Mouse (Mus musculus): ENCODE results near the gene Exoc6. TPM values are rescaled to one million over a fixed set of nuclear protein-coding genes. Genes with fewer than 3 reads are reported as not detected.
A peak's percentile ranks its signal among the peaks of the same experiment; 100 is the strongest.

Exoc6 gene
- polyA plus RNA-seq, 1 experiment from 2014 or later: 7.3 TPM

GRCm38 (mm10) chr19:37615039-37615630 is 64.9 kb downstream of the Exoc6 start:
- no peaks in the 10 kb centered on the region for H3K9me3 ChIP-seq (replicated peaks)
- no peaks in the 10 kb centered on the region for H3K27me3 ChIP-seq (ENCODE audit: low read depth, poor library complexity, severe bottlenecking)
- no peak for DNase-seq (ENCODE audit: low spot score)
- H3K36me3 ChIP-seq: no peaks in the 10 kb centered on the region
- H3K27ac ChIP-seq: no peak overlapping the region
- no peak overlapping the region for H3K4me3 ChIP-seq
- WGBS: 91% methylated on average over 4 of the region's 4 CpGs
- peaks cover 26% of the 10 kb centered on the region for H3K4me1 ChIP-seq

GRCm38 (mm10) chr19:37647994-37648393 is 97.8 kb downstream of the Exoc6 start:
- no peak overlapping the region for H3K4me3 ChIP-seq
- DNase-seq (ENCODE audit: low spot score): no peak
- H3K27me3 ChIP-seq (ENCODE audit: low read depth, poor library complexity, severe bottlenecking): no peaks in the 10 kb centered on the region
- 35% methylated on average over 2 of the region's 2 CpGs for WGBS
- H3K4me1 ChIP-seq: no peaks in the 10 kb centered on the region
- no peaks in the 10 kb centered on the region for H3K9me3 ChIP-seq (replicated peaks)
- no peaks in the 10 kb centered on the region for H3K36me3 ChIP-seq
- H3K27ac ChIP-seq: no peak overlapping the region

GRCm38 (mm10) chr19:37650526-37650925 is 100.3 kb downstream of the Exoc6 start:
- H3K4me3 ChIP-seq: no peak overlapping the region
- H3K9me3 ChIP-seq (replicated peaks): no peaks in the 10 kb centered on the region
- no peaks in the 10 kb centered on the region for H3K27me3 ChIP-seq (ENCODE audit: low read depth, poor library complexity, severe bottlenecking)
- no peak for DNase-seq (ENCODE audit: low spot score)
- no peaks in the 10 kb centered on the region for H3K36me3 ChIP-seq
- no peaks in the 10 kb centered on the region for H3K4me1 ChIP-seq
- WGBS: 80% methylated on average over 2 of the region's 2 CpGs
- no peak overlapping the region for H3K27ac ChIP-seq

- 47% methylated on average over 5 of the region's 5 CpGs for WGBS
- H3K4me3 ChIP-seq: no peak overlapping the region
- peaks cover 12% of the 10 kb centered on the region for H3K4me1 ChIP-seq
- DNase-seq (ENCODE audit: low spot score): no peak
- no peak overlapping the region for H3K27ac ChIP-seq
- H3K36me3 ChIP-seq: no peaks in the 10 kb centered on the region
- H3K27me3 ChIP-seq (ENCODE audit: low read depth, poor library complexity, severe bottlenecking): no peaks in the 10 kb centered on the region
- H3K9me3 ChIP-seq (replicated peaks): no peaks in the 10 kb centered on the region
Observed at GRCm38 (mm10) chr19:37654012-37654411, 103.8 kb downstream of the Exoc6 start.

- no peak for DNase-seq (ENCODE audit: low spot score)
- H3K4me3 ChIP-seq: no peak overlapping the region
- 4% methylated on average over 9 of the region's 9 CpGs for WGBS
Observed at GRCm38 (mm10) chr19:37656441-37656840, 106.2 kb downstream of the Exoc6 start.

GRCm38 (mm10) chr19:37665256-37665655 is 115.0 kb downstream of the Exoc6 start:
- H3K27ac ChIP-seq: no peak overlapping the region
- DNase-seq (ENCODE audit: low spot score): no peak
- no peaks in the 10 kb centered on the region for H3K27me3 ChIP-seq (ENCODE audit: low read depth, poor library complexity, severe bottlenecking)
- no peaks in the 10 kb centered on the region for H3K36me3 ChIP-seq
- no peak overlapping the region for H3K4me3 ChIP-seq
- no peaks in the 10 kb centered on the region for H3K4me1 ChIP-seq
- WGBS: 72% methylated on average over 6 of the region's 6 CpGs
- H3K9me3 ChIP-seq (replicated peaks): no peaks in the 10 kb centered on the region

More at GRCm38 (mm10) chr19:37656441-37656840, 106.2 kb downstream of the Exoc6 start:
- Histone ChIP-seq H3K27me3 (ENCODE audit: low read depth, poor library complexity, severe bottlenecking) (no peaks in the 10 kb centered on the region), H3K4me1 (peaks cover 12% of the 10 kb centered on the region), H3K9me3 (replicated peaks) (no peaks in the 10 kb centered on the region), H3K27ac (no peak overlapping the region), H3K36me3 (no peaks in the 10 kb centered on the region)

GRCm38 (mm10) chr19:37667855-37668594 is 117.8 kb downstream of the Exoc6 start:
- Histone ChIP-seq H3K27me3 (ENCODE audit: low read depth, poor library complexity, severe bottlenecking) (no peaks in the 10 kb centered on the region), H3K27ac (no peak overlapping the region), H3K9me3 (replicated peaks) (no peaks in the 10 kb centered on the region), H3K36me3 (no peaks in the 10 kb centered on the region), H3K4me1 (peaks cover 10% of the 10 kb centered on the region), H3K4me3 (no peak overlapping the region)
- 83% methylated on average over 13 of the region's 13 CpGs for whole genome bisulfite sequencing
- DNase-seq (ENCODE audit: low spot score): no peak

GRCm38 (mm10) chr19:37668657-37669056 is 118.4 kb downstream of the Exoc6 start:
- WGBS: 94% methylated on average over 5 of the region's 5 CpGs
- Histone ChIP-seq H3K27ac (no peak overlapping the region), H3K4me3 (no peak overlapping the region), H3K36me3 (no peaks in the 10 kb centered on the region), H3K27me3 (ENCODE audit: low read depth, poor library complexity, severe bottlenecking) (no peaks in the 10 kb centered on the region), H3K9me3 (replicated peaks) (no peaks in the 10 kb centered on the region), H3K4me1 (peaks cover 10% of the 10 kb centered on the region)
- DNase-seq (ENCODE audit: low spot score): no peak

GRCm38 (mm10) chr19:37669486-37669885 is 119.3 kb downstream of the Exoc6 start:
- no peak overlapping the region for H3K27ac ChIP-seq
- no peaks in the 10 kb centered on the region for H3K36me3 ChIP-seq
- H3K9me3 ChIP-seq (replicated peaks): no peaks in the 10 kb centered on the region
- peaks cover 10% of the 10 kb centered on the region for H3K4me1 ChIP-seq
- no peak overlapping the region for H3K4me3 ChIP-seq
- 86% methylated on average over 5 of the region's 5 CpGs for WGBS
- no peak for DNase-seq (ENCODE audit: low spot score)
- no peaks in the 10 kb centered on the region for H3K27me3 ChIP-seq (ENCODE audit: low read depth, poor library complexity, severe bottlenecking)

GRCm38 (mm10) chr19:37673393-37673792 is 123.2 kb downstream of the Exoc6 start:
- Histone ChIP-seq H3K27ac (no peak overlapping the region), H3K27me3 (ENCODE audit: low read depth, poor library complexity, severe bottlenecking) (peaks cover 11% of the 10 kb centered on the region; the same call in 1 of the 2 replicates), H3K4me3 (no peak overlapping the region), H3K9me3 (replicated peaks) (no peaks in the 10 kb centered on the region), H3K4me1 (peaks cover 10% of the 10 kb centered on the region), H3K36me3 (no peaks in the 10 kb centered on the region)
- 79% methylated on average over 12 of the region's 12 CpGs for WGBS
- DNase-seq (ENCODE audit: low spot score): no peak

GRCm38 (mm10) chr19:37685281-37685680 is 135.1 kb downstream of the Exoc6 start, which contains the start of gene Cyp26c1:
Gene Cyp26c1 (plus strand): TSS chr19:37685581.
- 4% methylated on average over 6 of the region's 6 CpGs for WGBS
- no peak for DNase-seq (ENCODE audit: low spot score)
- Histone ChIP-seq H3K36me3 (no peaks in the 10 kb centered on the region), H3K27me3 (ENCODE audit: low read depth, poor library complexity, severe bottlenecking) (peaks cover 95% of the 10 kb centered on the region), H3K9me3 (replicated peaks) (no peaks in the 10 kb centered on the region), H3K4me1 (peaks cover 30% of the 10 kb centered on the region), H3K4me3 (peak within 1 kb of the TSS; percentile 35), H3K27ac (no peak within 1 kb of the TSS)

- H3K27me3 ChIP-seq (ENCODE audit: low read depth, poor library complexity, severe bottlenecking): peaks cover 100% of the 10 kb centered on the region
- H3K36me3 ChIP-seq: no peaks in the 10 kb centered on the region
- H3K4me1 ChIP-seq: peaks cover 35% of the 10 kb centered on the region
- WGBS: 3% methylated on average over 23 of the region's 23 CpGs
- H3K27ac ChIP-seq: no peak overlapping the region
- no peaks in the 10 kb centered on the region for H3K9me3 ChIP-seq (replicated peaks)
- peak overlapping the region; percentile 35 for H3K4me3 ChIP-seq
- peak; percentile 51 for DNase-seq (ENCODE audit: low spot score)
Observed at GRCm38 (mm10) chr19:37686347-37686746, 136.1 kb downstream of the Exoc6 start.
